Mouse (Mus musculus): ENCODE measurements around the gene Fnbp1.

DNA sequence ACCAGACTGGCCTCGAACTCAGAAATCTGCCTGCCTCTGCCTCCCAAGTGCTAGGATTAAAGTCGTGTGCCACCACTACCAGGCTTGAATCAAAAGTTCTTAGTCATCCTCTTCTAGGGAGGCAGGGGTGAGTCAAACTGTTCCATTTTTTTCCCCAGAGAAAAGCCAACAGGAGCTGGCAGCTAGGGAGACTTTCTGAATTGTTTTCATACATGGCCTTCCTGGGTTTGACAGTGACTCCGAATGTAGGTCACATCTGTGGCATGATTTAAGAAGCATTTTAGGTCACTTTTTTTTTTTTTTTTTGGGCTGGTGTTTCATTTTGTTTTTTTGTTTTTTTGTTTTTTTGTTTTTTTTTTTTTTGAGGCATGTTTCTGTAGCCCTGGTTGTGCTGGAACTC, 23.6 kb downstream of the Fnbp1 start:
- TF ChIP-seq CTCF (IDR thresholded peaks at IDR 0.05; ENCODE audit: borderline replicate concordance, insufficient read depth, low read depth, low read length) (no peak), POLR2A (IDR thresholded peaks at IDR 0.05; ENCODE audit: borderline replicate concordance, insufficient read depth, low read length) (no peak)

Data from cerebellum, adult 2 months (tissue).